In the genomic region with DNA sequence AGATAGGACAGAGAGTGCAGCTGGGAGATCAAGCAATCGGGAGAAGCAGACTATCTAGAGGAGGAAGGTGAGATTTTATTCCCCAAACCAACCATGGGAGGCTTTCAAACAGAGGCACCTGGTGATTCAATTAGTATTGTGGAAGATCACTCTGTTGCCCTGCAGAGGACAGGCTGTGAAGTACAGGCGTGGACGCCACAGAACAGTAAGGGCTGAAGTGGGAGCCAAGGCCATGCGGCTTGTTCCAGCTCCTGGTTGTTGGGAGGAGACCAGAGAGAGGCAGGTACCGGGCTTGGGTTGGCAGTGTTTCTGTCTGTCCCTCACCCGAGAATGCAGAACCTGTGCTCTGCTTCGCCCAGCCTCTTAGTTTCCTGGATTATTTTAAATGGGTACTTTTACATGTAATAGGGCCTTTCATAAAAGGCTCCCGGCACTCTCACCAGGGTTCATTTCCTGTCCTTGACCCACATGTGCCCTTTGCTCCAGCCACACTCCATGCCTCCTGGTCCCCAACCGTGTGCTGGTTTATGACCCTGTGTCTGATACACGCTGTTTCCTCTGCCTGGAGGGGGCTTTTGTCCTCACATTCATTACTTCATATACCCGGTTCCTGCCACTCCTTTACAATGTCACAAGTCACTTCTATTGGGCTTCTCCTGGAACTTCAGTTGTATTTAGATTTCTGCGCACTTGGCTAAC, we compare ENCODE assay signal across 12 mouse cellular contexts. TPM values are rescaled to one million over a fixed set of nuclear protein-coding genes. Genes with fewer than 3 reads are reported as not detected.
DNase-seq lines count a peak whose midpoint lies in the region; ATAC-seq and TF ChIP-seq lines count a peak whose summit lies in the region.
"Had no signal": no experiment of that assay in that cellular context is flagged by ENCODE, and none has a peak within 500 bp of the region (broad histone marks: within the 10 kb centered on the region; RNA-seq: fewer than 3 reads in every experiment).

No protein-coding gene starts in this region.

- no peak overlapping the region for H3K9ac ChIP-seq in heart, embryonic 13.5 days
- H3K9ac ChIP-seq in stomach, embryonic 15.5 days: no peak overlapping the region
- H3K9ac ChIP-seq in stomach, postnatal 0 days (ENCODE audit: low read length): no peak overlapping the region
- H3K9ac ChIP-seq in limb, embryonic 12.5 days (replicated peaks): no peak overlapping the region

- no peak for TF ChIP-seq EP300 in stomach, postnatal 0 days (optimal IDR thresholded peaks at IDR 0.05)

- intact Hi-C loops in heart, postnatal 25 days (cut with DNase I): no loop called here

- peaks cover 6% of the 10 kb centered on the region; the same call in 1 of the 2 replicates for H3K4me1 ChIP-seq in heart, embryonic 13.5 days
- no peaks in the 10 kb centered on the region for H3K4me1 ChIP-seq in stomach, embryonic 15.5 days
- no peaks in the 10 kb centered on the region for H3K4me1 ChIP-seq in stomach, postnatal 0 days (replicated peaks; ENCODE audit: control insufficient read depth, insufficient read depth)
- H3K4me1 ChIP-seq in limb, embryonic 12.5 days (replicated peaks): peaks cover 16% of the 10 kb centered on the region

- no peak overlapping the region for H3K4me2 ChIP-seq in heart, embryonic 13.5 days
- no peak overlapping the region for H3K4me2 ChIP-seq in stomach, embryonic 15.5 days
- H3K4me2 ChIP-seq in stomach, postnatal 0 days (replicated peaks; ENCODE audit: low read depth): no peak overlapping the region
- H3K4me2 ChIP-seq in limb, embryonic 12.5 days: no peak overlapping the region

- WGBS in heart, embryonic 13.5 days: 67% methylated on average over 12 of the region's 12 CpGs
- WGBS in stomach, embryonic 15.5 days: 64% methylated on average over 12 of the region's 12 CpGs
- WGBS in stomach, postnatal 0 days: 73% methylated on average over 12 of the region's 12 CpGs
- WGBS in limb, embryonic 12.5 days: 26% methylated on average over 12 of the region's 12 CpGs

- no peaks in the 10 kb centered on the region for H3K9me3 ChIP-seq in heart, embryonic 13.5 days
- H3K9me3 ChIP-seq in stomach, embryonic 15.5 days: no peaks in the 10 kb centered on the region
- no peaks in the 10 kb centered on the region for H3K9me3 ChIP-seq in stomach, postnatal 0 days (ENCODE audit: control insufficient read depth, low read length)
- H3K9me3 ChIP-seq in limb, embryonic 12.5 days: no peaks in the 10 kb centered on the region

- no peaks in the 10 kb centered on the region for H3K36me3 ChIP-seq in heart, embryonic 13.5 days
- no peaks in the 10 kb centered on the region for H3K36me3 ChIP-seq in stomach, embryonic 15.5 days
- H3K36me3 ChIP-seq in stomach, postnatal 0 days (ENCODE audit: control insufficient read depth, insufficient read depth, low read length): no peaks in the 10 kb centered on the region
- no peaks in the 10 kb centered on the region for H3K36me3 ChIP-seq in limb, embryonic 12.5 days

- no peak for DNase-seq in heart, postnatal 25 days (ENCODE audit: low spot score)
- no peak for DNase-seq in stomach, postnatal 0 days (ENCODE audit: low spot score)
- peak; percentile 58 to 68 for DNase-seq in cerebellum, postnatal 25 days
- DNase-seq in thymus, postnatal 10 days (ENCODE audit: low spot score in 2 of 2): no peak
- no peak for DNase-seq in adrenal gland, postnatal 10 days
- DNase-seq: lung, postnatal 14 days had no signal

- no peak for TF ChIP-seq CTCF in stomach, postnatal 0 days (IDR thresholded peaks at IDR 0.05; ENCODE audit: low read depth)

- H3K4me3 ChIP-seq in heart, embryonic 13.5 days: no peak overlapping the region
- no peak overlapping the region for H3K4me3 ChIP-seq in stomach, embryonic 15.5 days (replicated peaks)
- no peak overlapping the region for H3K4me3 ChIP-seq in stomach, postnatal 0 days (ENCODE audit: low read depth, low read length)
- H3K4me3 ChIP-seq in limb, embryonic 12.5 days (replicated peaks): no peak overlapping the region
- H3K4me3 ChIP-seq: erythroblast, embryonic 14.5 days had no signal

- peak overlapping the region; percentile 2; the same call in 1 of the 2 replicates for H3K27ac ChIP-seq in heart, embryonic 13.5 days (replicated peaks)
- 0 out of 2 replicates have a peak overlapping the region, but pooled peaks have one; percentile 31 for H3K27ac ChIP-seq in stomach, embryonic 15.5 days
- H3K27ac ChIP-seq in stomach, postnatal 0 days (replicated peaks): no peak overlapping the region
- peak overlapping the region; percentile 41; the same call in 1 of the 2 replicates for H3K27ac ChIP-seq in limb, embryonic 12.5 days

- no peaks in the 10 kb centered on the region for H3K27me3 ChIP-seq in heart, embryonic 13.5 days (replicated peaks)
- no peaks in the 10 kb centered on the region for H3K27me3 ChIP-seq in stomach, embryonic 15.5 days (replicated peaks)
- no peaks in the 10 kb centered on the region for H3K27me3 ChIP-seq in stomach, postnatal 0 days (ENCODE audit: control insufficient read depth, insufficient read depth, low read length)
- H3K27me3 ChIP-seq in limb, embryonic 12.5 days: no peaks in the 10 kb centered on the region

- ATAC-seq in heart, embryonic 13.5 days (ENCODE audit: extremely low read depth, insufficient number of reproducible peaks, low FRiP score, low TSS enrichment): no peak
- ATAC-seq in stomach, embryonic 15.5 days (ENCODE audit: insufficient read depth, low FRiP score, low read depth): no peak
- no peak for ATAC-seq in stomach, postnatal 0 days (ENCODE audit: low FRiP score, low TSS enrichment)
- peak; percentile 31; the same call in 1 of the 2 replicates for ATAC-seq in limb, embryonic 12.5 days (ENCODE audit: insufficient number of reproducible peaks, insufficient read depth, low FRiP score, low TSS enrichment, low read depth)
- ATAC-seq: CD4-positive, CD25-positive, alpha-beta regulatory T cell, adult 4 months; midbrain, embryonic 16.5 days had no signal

RNA-seq across cellular contexts. Expression of a gene that starts 58.3 kb away (rescaled TPM):
- polyA plus RNA-seq in heart, embryonic 13.5 days (2015; fragmentation: Nextera tagmentation; extraction: Ambion mirVana): 16.3 and 19.6 TPM in 2 replicates
- total RNA-seq in heart, postnatal 25 days (2021): 1 to 10 TPM; 3.4 to 4.1 TPM
- polyA plus RNA-seq in stomach, embryonic 15.5 days (2015; fragmentation: Nextera tagmentation; extraction: Ambion mirVana): 27.5 and 29.7 TPM in 2 replicates
- 24.4 and 24.7 TPM in 2 replicates for polyA plus RNA-seq in stomach, postnatal 0 days (2015; fragmentation: Nextera tagmentation; extraction: Ambion mirVana)
- 32.1 and 38.2 TPM in 2 replicates for polyA plus RNA-seq in limb, embryonic 12.5 days (2016; fragmentation: Nextera tagmentation; extraction: Ambion mirVana)
- 10 to 100 TPM; 10.7 to 10.8 TPM for total RNA-seq in adrenal gland, postnatal 10 days (2021)

Comparison
In these comparisons a context has a peak if more than half of its experiments do, and no peak if none do; other contexts are left out.
1. DNase-seq: peak in cerebellum, postnatal 25 days (2 of 2); none in heart, postnatal 25 days (single experiment), stomach, postnatal 0 days (single experiment), thymus, postnatal 10 days (0 of 2) and adrenal gland, postnatal 10 days (single experiment).